Mouse (Mus musculus): ENCODE measurements around the gene Tenm2.

Gene Tenm2

GRCm38 (mm10) chr11:36891106-36891505, 344.7 kb downstream of the Tenm2 start:
- no peak for DNase-seq

- DNase-seq: no peak
These were observed 348.3 kb downstream of the Tenm2 start for GRCm38 (mm10) chr11:36887490-36887889.

- DNase-seq: no peak
These were observed 349.6 kb downstream of the Tenm2 start for GRCm38 (mm10) chr11:36886147-36886546.

GRCm38 (mm10) chr11:36872961-36873360, 362.8 kb downstream of the Tenm2 start:
- DNase-seq: no peak

GRCm38 (mm10) chr11:36870548-36870947, 365.2 kb downstream of the Tenm2 start:
- no peak for DNase-seq

- DNase-seq: no peak
These were observed 384.1 kb downstream of the Tenm2 start for GRCm38 (mm10) chr11:36851690-36852089.

GRCm38 (mm10) chr11:36847451-36847850, 388.3 kb downstream of the Tenm2 start:
- peak; percentile 2 for DNase-seq

GRCm38 (mm10) chr11:36832855-36833254, 402.9 kb downstream of the Tenm2 start:
- peak; percentile 6 for DNase-seq

- peak; percentile 21 for DNase-seq
These were observed 404.3 kb downstream of the Tenm2 start for GRCm38 (mm10) chr11:36831511-36831910.

GRCm38 (mm10) chr11:36824666-36825065, 411.1 kb downstream of the Tenm2 start:
- DNase-seq: no peak

GRCm38 (mm10) chr11:36804615-36805014, 431.1 kb downstream of the Tenm2 start:
- no peak for DNase-seq

GRCm38 (mm10) chr11:36802208-36802631, 433.5 kb downstream of the Tenm2 start:
- no peak for DNase-seq

- DNase-seq: no peak
These were observed 434.1 kb downstream of the Tenm2 start for GRCm38 (mm10) chr11:36801683-36802082.

GRCm38 (mm10) chr11:36799409-36799808, 436.4 kb downstream of the Tenm2 start:
- DNase-seq: no peak

- DNase-seq: no peak
These were observed 477.8 kb downstream of the Tenm2 start for GRCm38 (mm10) chr11:36758009-36758408.

- no peak for DNase-seq
These were observed 489.5 kb downstream of the Tenm2 start for GRCm38 (mm10) chr11:36746286-36746685.

GRCm38 (mm10) chr11:36727800-36728199, 508.0 kb downstream of the Tenm2 start:
- no peak for DNase-seq

GRCm38 (mm10) chr11:36702881-36703280, 532.9 kb downstream of the Tenm2 start:
- DNase-seq: no peak

- DNase-seq: no peak
These were observed 534.8 kb downstream of the Tenm2 start for GRCm38 (mm10) chr11:36700951-36701350.

GRCm38 (mm10) chr11:36700131-36700530, 535.6 kb downstream of the Tenm2 start:
- DNase-seq: no peak

GRCm38 (mm10) chr11:36698268-36698667, 537.5 kb downstream of the Tenm2 start:
- no peak for DNase-seq

- no peak for DNase-seq
These were observed 537.9 kb downstream of the Tenm2 start for GRCm38 (mm10) chr11:36697816-36698215.

GRCm38 (mm10) chr11:36697021-36697639, 538.6 kb downstream of the Tenm2 start:
- no peak for DNase-seq

GRCm38 (mm10) chr11:36694810-36695209, 541.0 kb downstream of the Tenm2 start:
- DNase-seq: no peak

- DNase-seq: no peak
These were observed 543.1 kb downstream of the Tenm2 start for GRCm38 (mm10) chr11:36692637-36693036.

Measured in kidney, adult 18-20 months (tissue).